Mouse (Mus musculus): ENCODE measurements around the gene Zbtb5. TPM values are rescaled to one million over a fixed set of nuclear protein-coding genes. Genes with fewer than 3 reads are reported as not detected.
"Not testable (repeated sequence)": the region's sequence is repeated elsewhere in the genome, so short reads cannot be mapped to it uniquely, and the experiment has no call there.

The Zbtb5 gene
- polyA plus RNA-seq, 1 experiment: 0.11 TPM

GRCm38 (mm10) chr4:44993847-44994246 is 18.4 kb downstream of the Zbtb5 start:
- H3K4me3 ChIP-seq (replicated peaks): peak overlapping the region; percentile 40
- peak; percentile 63 for TF ChIP-seq GATA1 (IDR thresholded peaks at IDR 0.05; ENCODE audit: low read length)
- TF ChIP-seq TAL1 (IDR thresholded peaks at IDR 0.05; ENCODE audit: low read length): peak; percentile 91

GRCm38 (mm10) chr4:44993179-44993578 is 19.0 kb downstream of the Zbtb5 start:
- H3K4me1 ChIP-seq (ENCODE audit: control insufficient read depth): peaks cover 54% of the 10 kb centered on the region
- not testable (repeated sequence) for H3K4me3 ChIP-seq (replicated peaks); H3K9me3 ChIP-seq (ENCODE audit: control insufficient read depth, low read length); H3K27me3 ChIP-seq (ENCODE audit: control insufficient read depth)
- peaks cover 77% of the 10 kb centered on the region for H3K36me3 ChIP-seq (ENCODE audit: control insufficient read depth)

More at GRCm38 (mm10) chr4:44993847-44994246, 18.4 kb downstream of the Zbtb5 start:
- H3K9me3 ChIP-seq (ENCODE audit: control insufficient read depth, low read length): peaks cover 7% of the 10 kb centered on the region
- peaks cover 55% of the 10 kb centered on the region for H3K4me1 ChIP-seq (ENCODE audit: control insufficient read depth)
- H3K27me3 ChIP-seq (ENCODE audit: control insufficient read depth): no peaks in the 10 kb centered on the region
- peaks cover 71% of the 10 kb centered on the region for H3K36me3 ChIP-seq (ENCODE audit: control insufficient read depth)

- H3K4me1 ChIP-seq (ENCODE audit: control insufficient read depth): peaks cover 48% of the 10 kb centered on the region
- H3K27me3 ChIP-seq (ENCODE audit: control insufficient read depth); H3K9me3 ChIP-seq (ENCODE audit: control insufficient read depth, low read length); H3K4me3 ChIP-seq (replicated peaks): not testable (repeated sequence)
- H3K36me3 ChIP-seq (ENCODE audit: control insufficient read depth): peaks cover 84% of the 10 kb centered on the region
Measured at GRCm38 (mm10) chr4:44992330-44992729, 19.9 kb downstream of the Zbtb5 start.

- TF ChIP-seq TAL1 (IDR thresholded peaks at IDR 0.05; ENCODE audit: low read length) (no peak), GATA1 (IDR thresholded peaks at IDR 0.05; ENCODE audit: low read length) (no peak)
- Histone ChIP-seq H3K4me1 (ENCODE audit: control insufficient read depth) (peaks cover 33% of the 10 kb centered on the region), H3K4me3 (replicated peaks) (no peak overlapping the region), H3K27me3 (ENCODE audit: control insufficient read depth) (no peaks in the 10 kb centered on the region), H3K36me3 (ENCODE audit: control insufficient read depth) (peaks cover 96% of the 10 kb centered on the region), H3K9me3 (ENCODE audit: control insufficient read depth, low read length) (peaks cover 7% of the 10 kb centered on the region)
Measured at GRCm38 (mm10) chr4:44990560-44990959, 21.7 kb downstream of the Zbtb5 start.

- peaks cover 41% of the 10 kb centered on the region for H3K4me1 ChIP-seq (ENCODE audit: control insufficient read depth)
- peaks cover 57% of the 10 kb centered on the region for H3K36me3 ChIP-seq (ENCODE audit: control insufficient read depth)
- H3K27me3 ChIP-seq (ENCODE audit: control insufficient read depth): no peaks in the 10 kb centered on the region
- peak overlapping the region; percentile 84 for H3K4me3 ChIP-seq (replicated peaks)
- no peak for TF ChIP-seq GATA1 (IDR thresholded peaks at IDR 0.05; ENCODE audit: low read length)
- no peak for TF ChIP-seq TAL1 (IDR thresholded peaks at IDR 0.05; ENCODE audit: low read length)
- no peaks in the 10 kb centered on the region for H3K9me3 ChIP-seq (ENCODE audit: control insufficient read depth, low read length)
Measured at GRCm38 (mm10) chr4:44983131-44983740, 29.0 kb downstream of the Zbtb5 start.

- Histone ChIP-seq H3K9me3 (ENCODE audit: control insufficient read depth, low read length) (no peaks in the 10 kb centered on the region), H3K36me3 (ENCODE audit: control insufficient read depth) (peaks cover 52% of the 10 kb centered on the region), H3K4me1 (ENCODE audit: control insufficient read depth) (peaks cover 41% of the 10 kb centered on the region), H3K4me3 (replicated peaks) (peak overlapping the region; percentile 84), H3K27me3 (ENCODE audit: control insufficient read depth) (no peaks in the 10 kb centered on the region)
- TF ChIP-seq GATA1 (IDR thresholded peaks at IDR 0.05; ENCODE audit: low read length): no peak
- no peak for TF ChIP-seq TAL1 (IDR thresholded peaks at IDR 0.05; ENCODE audit: low read length)
Measured at GRCm38 (mm10) chr4:44982440-44983130, 29.6 kb downstream of the Zbtb5 start.

GRCm38 (mm10) chr4:44981974-44982287 is 30.3 kb downstream of the Zbtb5 start:
- H3K4me3 ChIP-seq (replicated peaks): peak overlapping the region; percentile 84
- H3K27me3 ChIP-seq (ENCODE audit: control insufficient read depth): no peaks in the 10 kb centered on the region
- H3K36me3 ChIP-seq (ENCODE audit: control insufficient read depth): peaks cover 46% of the 10 kb centered on the region
- no peak for TF ChIP-seq TAL1 (IDR thresholded peaks at IDR 0.05; ENCODE audit: low read length)
- no peak for TF ChIP-seq GATA1 (IDR thresholded peaks at IDR 0.05; ENCODE audit: low read length)
- peaks cover 1% of the 10 kb centered on the region; the same call in 1 of the 2 replicates for H3K9me3 ChIP-seq (ENCODE audit: control insufficient read depth, low read length)
- H3K4me1 ChIP-seq (ENCODE audit: control insufficient read depth): peaks cover 41% of the 10 kb centered on the region

GRCm38 (mm10) chr4:44981280-44981973 is 30.8 kb downstream of the Zbtb5 start, which contains the start of gene Grhpr:
TSS of gene Grhpr (plus strand) at chr4:44981395.
- H3K9me3 ChIP-seq (ENCODE audit: control insufficient read depth, low read length): peaks cover 3% of the 10 kb centered on the region; the same call in 1 of the 2 replicates
- H3K36me3 ChIP-seq (ENCODE audit: control insufficient read depth): peaks cover 41% of the 10 kb centered on the region
- H3K27me3 ChIP-seq (ENCODE audit: control insufficient read depth): no peaks in the 10 kb centered on the region
- peaks cover 41% of the 10 kb centered on the region for H3K4me1 ChIP-seq (ENCODE audit: control insufficient read depth)
- no peak for TF ChIP-seq TAL1 (IDR thresholded peaks at IDR 0.05; ENCODE audit: low read length)
- no peak for TF ChIP-seq GATA1 (IDR thresholded peaks at IDR 0.05; ENCODE audit: low read length)
- peak within 1 kb of the TSS; percentile 84 for H3K4me3 ChIP-seq (replicated peaks)

GRCm38 (mm10) chr4:44979794-44980338 is 32.3 kb downstream of the Zbtb5 start:
- no peak for TF ChIP-seq GATA1 (IDR thresholded peaks at IDR 0.05; ENCODE audit: low read length)
- TF ChIP-seq TAL1 (IDR thresholded peaks at IDR 0.05; ENCODE audit: low read length): no peak
- no peak overlapping the region for H3K4me3 ChIP-seq (replicated peaks)
- peaks cover 3% of the 10 kb centered on the region; the same call in 1 of the 2 replicates for H3K9me3 ChIP-seq (ENCODE audit: control insufficient read depth, low read length)
- peaks cover 41% of the 10 kb centered on the region for H3K4me1 ChIP-seq (ENCODE audit: control insufficient read depth)
- no peaks in the 10 kb centered on the region for H3K27me3 ChIP-seq (ENCODE audit: control insufficient read depth)
- peaks cover 25% of the 10 kb centered on the region for H3K36me3 ChIP-seq (ENCODE audit: control insufficient read depth)

Measured in erythroblast, embryonic 14.5 days (primary cell).